7 mouse cellular contexts compared by ENCODE assay signal in the genomic region with DNA sequence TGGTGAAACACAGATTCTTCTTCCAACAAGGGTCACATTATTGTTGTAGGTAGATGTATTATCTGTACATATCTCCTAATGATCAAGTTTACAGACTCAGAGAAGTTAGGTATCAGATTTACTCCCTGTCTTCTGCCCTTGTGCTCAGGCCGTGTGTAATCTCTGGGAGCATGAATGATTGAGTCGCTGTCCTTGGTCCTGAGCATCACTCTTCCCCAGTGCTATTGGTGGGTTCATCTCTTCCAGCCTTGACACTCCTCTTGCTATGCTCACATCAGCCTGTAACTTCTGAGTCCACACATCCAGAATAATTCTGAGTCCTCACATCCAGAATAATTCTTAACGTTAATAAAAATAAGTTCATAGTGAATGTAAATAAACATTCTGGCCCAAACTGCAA.
DNase-seq lines count a peak whose midpoint lies in the region; ATAC-seq and TF ChIP-seq lines count a peak whose summit lies in the region.

No protein-coding gene starts in this region.

- no peaks in the 10 kb centered on the region for H3K9me3 ChIP-seq in liver, embryonic 11.5 days (ENCODE audit: control insufficient read depth, low read length)
- H3K9me3 ChIP-seq in ES-E14 (ENCODE audit: control insufficient read depth, insufficient read depth, low read depth, low read length): no peaks in the 10 kb centered on the region
- no peaks in the 10 kb centered on the region for H3K9me3 ChIP-seq in limb, embryonic 11.5 days (ENCODE audit: control insufficient read depth, low read length)
- no peaks in the 10 kb centered on the region for H3K9me3 ChIP-seq in intestine, embryonic 16.5 days (ENCODE audit: control insufficient read depth, low read length)

- no peaks in the 10 kb centered on the region for H3K27me3 ChIP-seq in liver, adult 2 months (ENCODE audit: control insufficient read depth, insufficient read depth, low read length)
- H3K27me3 ChIP-seq in liver, embryonic 11.5 days (replicated peaks; ENCODE audit: control insufficient read depth, insufficient read depth, low read length): no peaks in the 10 kb centered on the region
- H3K27me3 ChIP-seq in limb, embryonic 11.5 days (ENCODE audit: control insufficient read depth, insufficient read depth, low read length): no peaks in the 10 kb centered on the region
- no peaks in the 10 kb centered on the region for H3K27me3 ChIP-seq in intestine, embryonic 16.5 days (replicated peaks; ENCODE audit: control insufficient read depth, insufficient read depth, low read length)

- ATAC-seq in liver, embryonic 11.5 days (replicated peaks; ENCODE audit: low FRiP score): no peak
- ATAC-seq in limb, embryonic 11.5 days (ENCODE audit: insufficient number of reproducible peaks, low FRiP score, low TSS enrichment, low read depth): no peak
- no peak for ATAC-seq in intestine, embryonic 16.5 days

- no peak overlapping the region for H3K9ac ChIP-seq in liver, adult 2 months (ENCODE audit: low read depth, low read length)
- no peak overlapping the region for H3K9ac ChIP-seq in liver, embryonic 11.5 days (ENCODE audit: low read depth, low read length)
- H3K9ac ChIP-seq in ES-E14 (ENCODE audit: insufficient read depth, low read depth, low read length, poor library complexity, severe bottlenecking): no peak overlapping the region
- no peak overlapping the region for H3K9ac ChIP-seq in limb, embryonic 11.5 days (ENCODE audit: low read length)
- H3K9ac ChIP-seq in intestine, embryonic 16.5 days (ENCODE audit: low read depth, low read length): no peak overlapping the region

- no peak overlapping the region for H3K27ac ChIP-seq in liver, adult 2 months (replicated peaks; ENCODE audit: insufficient read depth, low read depth, low read length)
- no peak overlapping the region for H3K27ac ChIP-seq in liver, embryonic 11.5 days (ENCODE audit: low read depth, low read length)
- no peak overlapping the region for H3K27ac ChIP-seq in ES-E14 (ENCODE audit: insufficient read depth, low read depth, low read length, poor library complexity, severe bottlenecking)
- H3K27ac ChIP-seq in limb, embryonic 11.5 days (replicated peaks; ENCODE audit: low read depth, low read length): no peak overlapping the region
- no peak overlapping the region for H3K27ac ChIP-seq in intestine, embryonic 16.5 days (ENCODE audit: low read length)

- WGBS in liver, adult 2 months: 38% methylated on average over 3 of the region's 3 CpGs
- 50% methylated on average over 3 of the region's 3 CpGs for WGBS in liver, embryonic 11.5 days
- WGBS in limb, embryonic 11.5 days: 42% methylated on average over 3 of the region's 3 CpGs
- 31% methylated on average over 3 of the region's 3 CpGs for WGBS in intestine, embryonic 16.5 days

- in situ Hi-C loops in ES-E14 (cut with MboI; ENCODE audit: low sequenced_read_pairs in 2 of 2, unreplicated experiment in 2 of 2): no loop called here

- no peak overlapping the region for H3K4me2 ChIP-seq in liver, embryonic 11.5 days
- H3K4me2 ChIP-seq in limb, embryonic 11.5 days (ENCODE audit: low read depth, severe bottlenecking): no peak overlapping the region
- no peak overlapping the region for H3K4me2 ChIP-seq in intestine, embryonic 16.5 days (ENCODE audit: low read depth, low read length)

- DNase-seq in liver, adult 2 months (ENCODE audit: extremely low read depth, low read depth, low spot score): peak; percentile 18
- no peak for DNase-seq in liver, embryonic 11.5 days (ENCODE audit: low spot score)
- DNase-seq in ES-E14 (ENCODE audit: low read depth, low spot score) (peak; percentile 66), adipocyte (ENCODE audit: low spot score) (peak; percentile 30)
- peak; percentile 82 for DNase-seq in limb, embryonic 11.5 days (ENCODE audit: low spot score)
- no peak for DNase-seq in cerebellum, adult 11 months

- H3K79me2 ChIP-seq in liver, adult 2 months (ENCODE audit: control insufficient read depth, insufficient read depth, low read length): no peaks in the 10 kb centered on the region

- no peak for TF ChIP-seq POLR2A in liver, adult 2 months (IDR thresholded peaks at IDR 0.05; ENCODE audit: extremely low read depth, insufficient read depth, low read length)

- no peak overlapping the region for H3K4me3 ChIP-seq in liver, adult 2 months (ENCODE audit: insufficient read depth, low read depth, low read length)
- no peak overlapping the region for H3K4me3 ChIP-seq in liver, embryonic 11.5 days (ENCODE audit: low read depth, low read length)
- H3K4me3 ChIP-seq in ES-E14 (ENCODE audit: insufficient read depth in 1 of 2, low read depth in 1 of 2, low read length in 2 of 2, poor library complexity in 1 of 2, severe bottlenecking in 1 of 2): no peak overlapping the region
- H3K4me3 ChIP-seq in limb, embryonic 11.5 days (ENCODE audit: low read depth, low read length): no peak overlapping the region
- no peak overlapping the region for H3K4me3 ChIP-seq in intestine, embryonic 16.5 days (ENCODE audit: low read length)

- H3K36me3 ChIP-seq in liver, adult 2 months (ENCODE audit: control insufficient read depth, insufficient read depth, low read length): no peaks in the 10 kb centered on the region
- H3K36me3 ChIP-seq in liver, embryonic 11.5 days (ENCODE audit: control insufficient read depth, insufficient read depth, low read length): no peaks in the 10 kb centered on the region
- H3K36me3 ChIP-seq in ES-E14 (ENCODE audit: control insufficient read depth, insufficient read depth, low read length, poor library complexity, severe bottlenecking): no peaks in the 10 kb centered on the region
- H3K36me3 ChIP-seq in limb, embryonic 11.5 days (ENCODE audit: control insufficient read depth, insufficient read depth, low read length): no peaks in the 10 kb centered on the region
- H3K36me3 ChIP-seq in intestine, embryonic 16.5 days (ENCODE audit: control insufficient read depth, insufficient read depth, low read length): no peaks in the 10 kb centered on the region

- H3K4me1 ChIP-seq in liver, adult 2 months (ENCODE audit: control insufficient read depth, insufficient read depth, low read length): no peaks in the 10 kb centered on the region
- H3K4me1 ChIP-seq in liver, embryonic 11.5 days (replicated peaks; ENCODE audit: control insufficient read depth, insufficient read depth, low read length): no peaks in the 10 kb centered on the region
- no peaks in the 10 kb centered on the region for H3K4me1 ChIP-seq in ES-E14 (ENCODE audit: control insufficient read depth in 2 of 2, insufficient read depth in 2 of 2, low read length in 2 of 2, poor library complexity in 1 of 2)
- H3K4me1 ChIP-seq in limb, embryonic 11.5 days (ENCODE audit: control insufficient read depth, insufficient read depth, low read length): no peaks in the 10 kb centered on the region
- H3K4me1 ChIP-seq in intestine, embryonic 16.5 days (ENCODE audit: control insufficient read depth, insufficient read depth, low read length): no peaks in the 10 kb centered on the region

- no peak for TF ChIP-seq CTCF in liver, adult 2 months (IDR thresholded peaks at IDR 0.05; ENCODE audit: low read depth, low read length)

TF ChIP-seq in ES-E14, 5 proteins besides CTCF, POLR2A, EP300 and RAD21:
- TF ChIP-seq HCFC1 (IDR thresholded peaks at IDR 0.05; ENCODE audit: borderline replicate concordance, insufficient read depth, low read length) (no peak), CHD2 (IDR thresholded peaks at IDR 0.05; ENCODE audit: low read depth, low read length) (no peak), ZC3H11A (IDR thresholded peaks at IDR 0.05; ENCODE audit: borderline replicate concordance, low read depth, low read length) (no peak), MAFK (IDR thresholded peaks at IDR 0.05; ENCODE audit: insufficient read depth, low read depth, low read length) (no peak), ZNF384 (IDR thresholded peaks at IDR 0.05; ENCODE audit: low read depth, low read length) (no peak)

Comparison
In these comparisons a context has a peak if more than half of its experiments do, and no peak if none do; other contexts are left out.
1. DNase-seq: peak in liver, adult 2 months (single experiment), ES-E14 (single experiment), adipocyte (single experiment) and limb, embryonic 11.5 days (single experiment); none in liver, embryonic 11.5 days (single experiment) and cerebellum, adult 11 months (single experiment).